Mouse (Mus musculus) small intestine, adult 2 months (tissue): ENCODE data around the gene Mettl24.

Source experiments
- CTCF ChIP-seq: fragments of 200-500 bp; IDR thresholded peaks from 2 replicates; pipeline ENCODE4 v1.5.1; 2012; ENCODE audit warnings: low read depth, mild to moderate bottlenecking, control low read depth, inconsistent platforms, low read length, moderate library complexity, mixed read lengths; ENCODE audit not compliant: insufficient replicate concordance, insufficient read length; ENCODE audit errors: extremely low read depth
- POLR2A ChIP-seq: fragments of 200-500 bp; IDR thresholded peaks from 2 replicates; pipeline ENCODE4 v1.6.1; 2012; ENCODE audit warnings: low read depth, mild to moderate bottlenecking, control low read depth, inconsistent platforms, low read length, moderate library complexity

DNA sequence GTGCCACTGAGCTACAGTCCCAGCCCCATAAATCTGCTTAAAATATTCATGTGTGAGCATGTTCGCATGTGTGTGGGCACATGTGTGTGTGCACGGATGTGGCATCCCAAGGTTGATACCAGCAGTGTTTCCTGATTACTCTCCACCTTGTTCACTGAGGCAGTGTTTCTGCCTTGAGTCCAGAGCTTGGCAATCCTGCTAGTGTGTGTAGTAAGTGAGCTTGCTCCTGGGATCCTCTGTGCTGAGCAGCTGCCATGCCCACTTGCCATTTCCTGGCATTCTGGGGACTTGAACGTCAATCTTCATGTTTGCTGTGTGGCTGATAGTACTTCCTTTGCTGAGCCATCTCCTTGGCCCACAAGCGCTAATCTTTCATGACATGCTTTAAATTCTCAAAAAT, 32.1 kb downstream of the Mettl24 start:
- no peak for TF ChIP-seq CTCF
- TF ChIP-seq POLR2A: no peak
